Mouse (Mus musculus) heart, postnatal 14 days (tissue): ENCODE results near the gene Dnah2. TPM values are rescaled to one million over a fixed set of nuclear protein-coding genes. Genes with fewer than 3 reads are reported as not detected.
A peak's percentile ranks its signal among the peaks of the same experiment; 100 is the strongest.

Experiments
- DNase-seq, 2 experiments: peaks; one replicate each; pipeline ENCODE4 v3.0.0; 2021 to 2022
- intact Hi-C: fragments of 180-260 bp; cut with DNase I; formaldehyde crosslinking; loops from one replicate; pipeline ENCODE4 v1.15.1; 2025
- total RNA-seq, 2 experiments: library from RNA; stranded (reverse); gene quantifications; 2 replicates each; pipeline ENCODE4 v1.2.3; 2021

Gene Dnah2
- total RNA-seq, 2 experiments from 2014 or later, result 0.07 to 0.38 TPM

- intact Hi-C loops, result no loop called here
Observed at GRCm38 (mm10) chr11:69477645-69478044, 71.3 kb downstream of the Dnah2 start.

GRCm38 (mm10) chr11:69476802-69477201 lies 72.1 kb downstream of the Dnah2 start:
- intact Hi-C loops, result no loop called here
- DNase-seq, result no peak

More at GRCm38 (mm10) chr11:69477645-69478044, 71.3 kb downstream of the Dnah2 start:
- DNase-seq, result no peak

- intact Hi-C loops, result no loop called here
- no peak for DNase-seq
Observed at GRCm38 (mm10) chr11:69474737-69475136, 74.2 kb downstream of the Dnah2 start.

- intact Hi-C loops, result no loop called here
- no peak for DNase-seq
Observed at GRCm38 (mm10) chr11:69472687-69473086, 76.2 kb downstream of the Dnah2 start.

- DNase-seq, result no peak
Observed at GRCm38 (mm10) chr11:69471491-69471890, 77.4 kb downstream of the Dnah2 start.

GRCm38 (mm10) chr11:69469301-69469700 lies 79.6 kb downstream of the Dnah2 start:
- no peak for DNase-seq
- intact Hi-C loops, result no loop called here

More at GRCm38 (mm10) chr11:69471491-69471890, 77.4 kb downstream of the Dnah2 start:
- intact Hi-C loops, result no loop called here

- intact Hi-C loops, result no loop called here
- DNase-seq, result no peak
Observed at GRCm38 (mm10) chr11:69463996-69464395, 84.9 kb downstream of the Dnah2 start.

GRCm38 (mm10) chr11:69461568-69461967 lies 87.3 kb downstream of the Dnah2 start:
- DNase-seq, result no peak
- intact Hi-C loops, result no loop called here

GRCm38 (mm10) chr11:69459883-69460282 lies 89.0 kb downstream of the Dnah2 start:
- DNase-seq, result no peak
- intact Hi-C loops, result no loop called here

GRCm38 (mm10) chr11:69457006-69457579 lies 91.8 kb downstream of the Dnah2 start:
- intact Hi-C loops, result no loop called here

GRCm38 (mm10) chr11:69452114-69452867 lies 96.6 kb downstream of the Dnah2 start:
- intact Hi-C loops, result no loop called here
- peak; percentile 59 to 62 for DNase-seq

More at GRCm38 (mm10) chr11:69457006-69457579, 91.8 kb downstream of the Dnah2 start:
- peak in 1 of 2 experiments; percentile 29 for DNase-seq

GRCm38 (mm10) chr11:69447299-69447698 lies 101.6 kb downstream of the Dnah2 start:
- DNase-seq, result no peak
- intact Hi-C loops, result no loop called here

- intact Hi-C loops, result no loop called here
Observed at GRCm38 (mm10) chr11:69443328-69443727, 105.6 kb downstream of the Dnah2 start.

GRCm38 (mm10) chr11:69437291-69437690 lies 111.6 kb downstream of the Dnah2 start:
- intact Hi-C loops, result no loop called here
- DNase-seq, result no peak

More at GRCm38 (mm10) chr11:69443328-69443727, 105.6 kb downstream of the Dnah2 start:
- peak in 1 of 2 experiments; percentile 30 for DNase-seq

GRCm38 (mm10) chr11:69433189-69433588 lies 115.7 kb downstream of the Dnah2 start:
- no peak for DNase-seq
- intact Hi-C loops, result loop anchor here (2.0 kb wide), 2 partner anchors 80 to 164 kb away; no protein-coding TSS in a partner anchor

GRCm38 (mm10) chr11:69432640-69432982 lies 116.3 kb downstream of the Dnah2 start:
- no peak for DNase-seq
- intact Hi-C loops, result loop anchor here (2.0 kb wide), 2 partner anchors 80 to 164 kb away; no protein-coding TSS in a partner anchor

- DNase-seq, result peak; percentile 66 to 78
- intact Hi-C loops, result loop anchor here (2.0 kb wide), 3 partner anchors 31 to 163 kb away; no protein-coding TSS in a partner anchor
Observed at GRCm38 (mm10) chr11:69431829-69432639, 116.9 kb downstream of the Dnah2 start.

GRCm38 (mm10) chr11:69430631-69431030 lies 118.3 kb downstream of the Dnah2 start:
- intact Hi-C loops, result loop anchor here (2.0 kb wide), 1 partner anchor 30 kb away; no protein-coding TSS in a partner anchor
- no peak for DNase-seq

GRCm38 (mm10) chr11:69429313-69429712 lies 119.6 kb downstream of the Dnah2 start:
- intact Hi-C loops, result no loop called here
- DNase-seq, result peak in 1 of 2 experiments; percentile 51

GRCm38 (mm10) chr11:69428751-69429150 lies 120.2 kb downstream of the Dnah2 start:
- intact Hi-C loops, result no loop called here
- DNase-seq, result peak; percentile 43 to 48

- DNase-seq, result no peak
- intact Hi-C loops, result no loop called here
Observed at GRCm38 (mm10) chr11:69426246-69426645, 122.7 kb downstream of the Dnah2 start.
